Mouse (Mus musculus): ENCODE data around the gene Mrps6. TPM values are rescaled to one million over a fixed set of nuclear protein-coding genes. Genes with fewer than 3 reads are reported as not detected.
"Not testable (repeated sequence)": the region's sequence is repeated elsewhere in the genome, so short reads cannot be mapped to it uniquely, and the experiment has no call there.

The Mrps6 gene
- polyA plus RNA-seq, 1 experiment: not detected

DNA sequence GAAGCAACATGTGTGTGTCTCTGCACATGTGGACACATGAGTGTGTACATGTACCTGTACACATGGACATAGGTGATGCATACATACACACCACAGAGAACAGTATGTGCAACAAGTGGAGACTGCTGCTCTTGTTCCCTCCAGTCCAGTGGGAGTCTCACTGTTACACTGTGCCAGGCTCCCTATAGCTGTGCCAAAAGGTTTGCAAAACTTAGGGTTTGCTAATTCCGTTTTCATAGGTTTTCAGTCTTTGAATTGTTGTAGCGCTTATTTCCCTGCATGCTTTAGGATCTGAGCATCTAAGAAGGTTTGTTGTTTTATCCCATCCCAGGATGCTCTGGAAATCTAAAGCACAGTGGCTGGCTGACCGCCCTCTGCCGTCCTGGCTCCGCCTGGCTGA, 33.8 kb downstream of the Mrps6 start:
- Histone ChIP-seq H3K9me3 (ENCODE audit: control insufficient read depth, low read length) (no peaks in the 10 kb centered on the region), H3K4me3 (replicated peaks) (no peak overlapping the region), H3K27me3 (ENCODE audit: control insufficient read depth) (no peaks in the 10 kb centered on the region), H3K36me3 (ENCODE audit: control insufficient read depth) (no peaks in the 10 kb centered on the region), H3K4me1 (ENCODE audit: control insufficient read depth) (no peaks in the 10 kb centered on the region)
- no peak for TF ChIP-seq GATA1 (IDR thresholded peaks at IDR 0.05; ENCODE audit: low read length)
- TF ChIP-seq TAL1 (IDR thresholded peaks at IDR 0.05; ENCODE audit: low read length): no peak

GRCm38 (mm10) chr16:92098351-92099051, 40.4 kb downstream of the Mrps6 start:
- no peaks in the 10 kb centered on the region for H3K9me3 ChIP-seq (ENCODE audit: control insufficient read depth, low read length)
- TF ChIP-seq TAL1 (IDR thresholded peaks at IDR 0.05; ENCODE audit: low read length) (no peak), GATA1 (IDR thresholded peaks at IDR 0.05; ENCODE audit: low read length) (no peak)
- H3K4me3 ChIP-seq (replicated peaks): no peak overlapping the region
- H3K36me3 ChIP-seq (ENCODE audit: control insufficient read depth): peaks cover 6% of the 10 kb centered on the region
- H3K4me1 ChIP-seq (ENCODE audit: control insufficient read depth): no peaks in the 10 kb centered on the region
- H3K27me3 ChIP-seq (ENCODE audit: control insufficient read depth): no peaks in the 10 kb centered on the region

GRCm38 (mm10) chr16:92099598-92099997, 41.5 kb downstream of the Mrps6 start:
- Histone ChIP-seq H3K36me3 (ENCODE audit: control insufficient read depth) (peaks cover 6% of the 10 kb centered on the region), H3K27me3 (ENCODE audit: control insufficient read depth) (no peaks in the 10 kb centered on the region), H3K4me1 (ENCODE audit: control insufficient read depth) (no peaks in the 10 kb centered on the region), H3K9me3 (ENCODE audit: control insufficient read depth, low read length) (no peaks in the 10 kb centered on the region), H3K4me3 (replicated peaks) (no peak overlapping the region)
- TF ChIP-seq GATA1 (IDR thresholded peaks at IDR 0.05; ENCODE audit: low read length) (no peak), TAL1 (IDR thresholded peaks at IDR 0.05; ENCODE audit: low read length) (no peak)

GRCm38 (mm10) chr16:92100111-92100510, 42.0 kb downstream of the Mrps6 start:
- no peak overlapping the region for H3K4me3 ChIP-seq (replicated peaks)
- H3K27me3 ChIP-seq (ENCODE audit: control insufficient read depth): no peaks in the 10 kb centered on the region
- H3K36me3 ChIP-seq (ENCODE audit: control insufficient read depth): peaks cover 6% of the 10 kb centered on the region
- no peaks in the 10 kb centered on the region for H3K4me1 ChIP-seq (ENCODE audit: control insufficient read depth)
- no peaks in the 10 kb centered on the region for H3K9me3 ChIP-seq (ENCODE audit: control insufficient read depth, low read length)
- TF ChIP-seq GATA1 (IDR thresholded peaks at IDR 0.05; ENCODE audit: low read length) (no peak), TAL1 (IDR thresholded peaks at IDR 0.05; ENCODE audit: low read length) (no peak)

DNA sequence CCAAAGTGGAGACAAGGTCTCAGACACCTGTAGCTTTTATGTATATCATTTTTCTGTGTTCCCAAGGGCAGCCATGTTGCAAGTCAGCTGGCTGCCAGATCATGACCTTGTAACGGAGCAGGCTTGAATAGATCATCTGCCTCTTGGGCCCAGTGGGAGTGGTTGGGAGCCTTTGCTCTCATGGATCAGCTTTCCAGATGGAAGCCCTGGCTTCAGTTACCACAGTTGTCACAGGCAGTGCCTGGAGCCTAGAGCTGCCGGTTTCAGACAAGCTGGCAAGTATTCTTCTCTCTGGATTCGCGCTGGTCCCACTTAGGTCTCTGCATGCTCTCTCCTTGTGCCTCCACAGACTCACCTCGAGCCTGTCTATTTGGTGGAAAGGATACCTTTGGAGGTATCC, 44.0 kb downstream of the Mrps6 start:
- Histone ChIP-seq H3K4me3 (replicated peaks) (no peak overlapping the region), H3K27me3 (ENCODE audit: control insufficient read depth) (no peaks in the 10 kb centered on the region), H3K4me1 (ENCODE audit: control insufficient read depth) (no peaks in the 10 kb centered on the region), H3K36me3 (ENCODE audit: control insufficient read depth) (peaks cover 6% of the 10 kb centered on the region), H3K9me3 (ENCODE audit: control insufficient read depth, low read length) (no peaks in the 10 kb centered on the region)
- TF ChIP-seq GATA1 (IDR thresholded peaks at IDR 0.05; ENCODE audit: low read length) (no peak), TAL1 (IDR thresholded peaks at IDR 0.05; ENCODE audit: low read length) (no peak)

DNA sequence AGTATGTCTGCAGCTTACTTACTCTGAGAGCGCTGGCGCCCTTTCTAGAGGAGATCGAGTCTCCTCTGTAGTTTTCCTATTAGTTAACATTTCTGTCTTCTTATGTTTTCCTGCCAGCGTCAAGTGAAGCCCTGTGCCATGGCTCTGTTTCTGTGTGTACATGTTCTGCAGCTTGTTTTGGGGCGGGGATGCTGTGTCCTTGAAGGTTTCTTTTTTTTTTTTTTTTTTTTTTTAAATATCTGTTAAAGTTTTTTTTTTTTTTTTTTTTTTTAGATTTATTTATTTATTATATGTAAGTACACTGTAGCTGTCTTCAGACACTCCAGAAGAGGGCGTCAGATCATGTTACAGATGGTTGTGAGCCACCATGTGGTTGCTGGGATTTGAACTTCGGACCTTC, 44.9 kb downstream of the Mrps6 start:
- H3K36me3 ChIP-seq (ENCODE audit: control insufficient read depth); H3K9me3 ChIP-seq (ENCODE audit: control insufficient read depth, low read length); H3K27me3 ChIP-seq (ENCODE audit: control insufficient read depth); H3K4me3 ChIP-seq (replicated peaks); H3K4me1 ChIP-seq (ENCODE audit: control insufficient read depth): not testable (repeated sequence)

- H3K36me3 ChIP-seq (ENCODE audit: control insufficient read depth): peaks cover 6% of the 10 kb centered on the region
- no peaks in the 10 kb centered on the region for H3K27me3 ChIP-seq (ENCODE audit: control insufficient read depth)
- TF ChIP-seq TAL1 (IDR thresholded peaks at IDR 0.05; ENCODE audit: low read length) (no peak), GATA1 (IDR thresholded peaks at IDR 0.05; ENCODE audit: low read length) (no peak)
- no peaks in the 10 kb centered on the region for H3K9me3 ChIP-seq (ENCODE audit: control insufficient read depth, low read length)
- no peak overlapping the region for H3K4me3 ChIP-seq (replicated peaks)
- no peaks in the 10 kb centered on the region for H3K4me1 ChIP-seq (ENCODE audit: control insufficient read depth)
Measured at GRCm38 (mm10) chr16:92103572-92104331, 45.7 kb downstream of the Mrps6 start.

DNA sequence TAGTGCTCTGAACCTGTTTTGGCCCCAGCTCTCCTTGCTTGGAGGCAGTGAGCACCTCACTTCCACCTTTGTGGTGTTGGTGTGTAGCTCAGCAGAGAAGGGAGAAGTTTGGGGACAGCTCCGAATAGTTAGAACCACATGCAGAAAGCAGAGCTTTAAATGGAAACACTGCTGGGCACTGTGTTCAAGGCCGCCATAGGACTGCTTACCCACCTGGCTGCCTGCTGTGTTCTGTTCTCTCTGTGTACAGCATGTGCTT, 46.2 kb downstream of the Mrps6 start:
- Histone ChIP-seq H3K27me3 (ENCODE audit: control insufficient read depth) (no peaks in the 10 kb centered on the region), H3K4me1 (ENCODE audit: control insufficient read depth) (no peaks in the 10 kb centered on the region), H3K4me3 (replicated peaks) (no peak overlapping the region), H3K9me3 (ENCODE audit: control insufficient read depth, low read length) (no peaks in the 10 kb centered on the region), H3K36me3 (ENCODE audit: control insufficient read depth) (peaks cover 6% of the 10 kb centered on the region)
- no peak for TF ChIP-seq TAL1 (IDR thresholded peaks at IDR 0.05; ENCODE audit: low read length)
- no peak for TF ChIP-seq GATA1 (IDR thresholded peaks at IDR 0.05; ENCODE audit: low read length)

DNA sequence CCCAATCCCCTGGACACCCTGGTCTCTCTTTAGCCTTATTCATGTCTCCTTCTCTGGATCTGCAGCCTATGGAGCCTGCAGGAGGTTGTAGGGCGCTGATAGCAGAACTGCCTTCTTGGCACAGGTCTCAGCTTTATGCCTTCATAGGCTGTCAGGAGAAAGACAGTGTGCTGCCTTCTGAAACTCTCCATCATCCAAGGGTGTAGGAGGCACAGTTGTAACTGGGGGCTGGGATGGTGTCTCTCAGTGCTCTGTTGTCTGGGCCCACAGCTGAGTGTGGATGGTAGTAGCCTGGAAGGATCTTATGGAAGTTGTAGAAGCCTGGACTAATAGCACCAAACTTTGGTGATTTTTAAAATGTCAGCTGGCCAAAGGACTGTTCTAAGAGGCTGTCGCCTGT, 46.9 kb downstream of the Mrps6 start:
- TF ChIP-seq TAL1 (IDR thresholded peaks at IDR 0.05; ENCODE audit: low read length): no peak
- TF ChIP-seq GATA1 (IDR thresholded peaks at IDR 0.05; ENCODE audit: low read length): no peak
- H3K4me1 ChIP-seq (ENCODE audit: control insufficient read depth): no peaks in the 10 kb centered on the region
- H3K36me3 ChIP-seq (ENCODE audit: control insufficient read depth): peaks cover 6% of the 10 kb centered on the region
- no peaks in the 10 kb centered on the region for H3K9me3 ChIP-seq (ENCODE audit: control insufficient read depth, low read length)
- H3K4me3 ChIP-seq (replicated peaks): no peak overlapping the region
- H3K27me3 ChIP-seq (ENCODE audit: control insufficient read depth): no peaks in the 10 kb centered on the region

Measured in erythroblast, embryonic 14.5 days (primary cell).